Mouse (Mus musculus) layer of hippocampus, adult 11-12 months (tissue): Measurements from ENCODE around the gene Fth1.

Experiments used
- DNase-seq: peaks from one replicate; pipeline ENCODE4 v3.0.0; 2022; ENCODE audit warnings: low spot score

The Fth1 gene

DNA sequence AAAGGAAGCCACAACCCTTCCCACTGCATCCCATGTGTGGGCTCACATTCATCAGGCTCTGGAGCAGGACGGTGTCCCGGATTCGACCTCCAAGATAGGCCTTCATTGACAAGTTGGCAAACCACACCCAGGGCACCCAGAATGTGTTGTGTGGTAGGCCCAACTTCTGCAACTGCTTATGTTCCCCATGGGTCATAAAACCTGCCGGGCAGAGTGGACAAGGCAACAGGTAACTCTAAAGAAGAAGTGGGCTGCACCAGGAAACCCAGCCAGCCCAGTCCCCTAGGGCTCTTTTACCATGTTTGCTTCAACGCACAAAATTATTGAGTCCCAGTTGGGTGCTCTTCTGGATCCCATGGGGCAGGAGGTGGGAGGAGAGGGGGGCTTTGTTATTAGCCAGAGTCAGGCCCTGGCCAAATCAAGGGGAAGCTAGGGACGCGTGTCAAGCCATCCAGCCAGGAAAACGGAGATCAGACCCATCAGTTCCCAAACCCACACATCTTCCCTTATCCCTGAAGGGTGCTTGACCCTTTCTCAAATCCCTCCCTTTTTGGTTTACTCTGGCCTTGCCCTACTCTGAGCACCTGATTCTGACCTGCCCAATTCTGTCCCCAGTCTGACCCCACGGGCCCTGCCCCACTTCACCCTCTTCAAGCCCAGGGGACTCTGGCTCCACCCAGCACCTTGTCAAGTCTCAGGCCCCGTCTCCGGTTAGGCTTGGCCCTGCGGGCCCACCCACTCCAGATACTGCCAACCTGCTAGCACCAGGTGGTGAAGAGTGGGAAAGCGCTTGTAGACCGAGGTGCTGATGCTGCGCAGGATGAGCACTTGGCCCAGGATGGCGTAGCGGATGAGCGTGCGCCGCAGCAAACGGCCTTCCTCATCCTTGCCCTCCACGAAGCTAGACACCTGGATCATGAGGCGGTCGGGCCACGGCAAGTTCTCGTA lies 11.9 kb downstream of the Fth1 start:
- DNase-seq: peak; percentile 23

DNA sequence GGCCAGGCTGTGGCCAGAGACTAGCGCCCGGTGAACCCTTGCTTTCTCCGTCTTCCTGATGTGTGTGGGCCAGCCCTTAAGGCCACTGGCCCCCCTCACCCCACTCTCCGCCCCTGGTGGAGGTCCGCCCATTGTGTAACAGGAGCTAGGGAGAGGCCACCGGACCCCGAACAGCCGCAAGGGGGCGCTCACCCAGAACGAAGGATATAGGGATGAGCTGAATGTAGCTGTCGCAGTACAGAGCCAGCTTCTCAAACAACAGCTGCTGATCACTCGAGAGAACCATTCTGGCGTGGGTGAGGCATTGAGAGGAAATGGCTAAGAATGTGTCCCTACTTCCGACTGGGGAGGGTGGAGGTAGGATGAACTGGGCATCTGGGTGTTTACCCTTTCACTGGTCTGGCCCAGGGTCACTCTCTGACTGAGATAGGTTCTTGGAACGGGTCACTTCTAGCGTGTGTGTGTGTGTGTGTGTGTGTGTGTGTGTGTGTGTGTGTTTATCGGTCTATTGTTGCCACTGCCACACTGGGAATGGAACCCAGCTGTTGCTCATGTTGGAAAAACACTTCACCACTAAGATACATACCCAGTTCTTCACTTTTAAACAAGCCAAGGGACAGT lies 12.7 kb downstream of the Fth1 start:
- peak; percentile 92 for DNase-seq

DNA sequence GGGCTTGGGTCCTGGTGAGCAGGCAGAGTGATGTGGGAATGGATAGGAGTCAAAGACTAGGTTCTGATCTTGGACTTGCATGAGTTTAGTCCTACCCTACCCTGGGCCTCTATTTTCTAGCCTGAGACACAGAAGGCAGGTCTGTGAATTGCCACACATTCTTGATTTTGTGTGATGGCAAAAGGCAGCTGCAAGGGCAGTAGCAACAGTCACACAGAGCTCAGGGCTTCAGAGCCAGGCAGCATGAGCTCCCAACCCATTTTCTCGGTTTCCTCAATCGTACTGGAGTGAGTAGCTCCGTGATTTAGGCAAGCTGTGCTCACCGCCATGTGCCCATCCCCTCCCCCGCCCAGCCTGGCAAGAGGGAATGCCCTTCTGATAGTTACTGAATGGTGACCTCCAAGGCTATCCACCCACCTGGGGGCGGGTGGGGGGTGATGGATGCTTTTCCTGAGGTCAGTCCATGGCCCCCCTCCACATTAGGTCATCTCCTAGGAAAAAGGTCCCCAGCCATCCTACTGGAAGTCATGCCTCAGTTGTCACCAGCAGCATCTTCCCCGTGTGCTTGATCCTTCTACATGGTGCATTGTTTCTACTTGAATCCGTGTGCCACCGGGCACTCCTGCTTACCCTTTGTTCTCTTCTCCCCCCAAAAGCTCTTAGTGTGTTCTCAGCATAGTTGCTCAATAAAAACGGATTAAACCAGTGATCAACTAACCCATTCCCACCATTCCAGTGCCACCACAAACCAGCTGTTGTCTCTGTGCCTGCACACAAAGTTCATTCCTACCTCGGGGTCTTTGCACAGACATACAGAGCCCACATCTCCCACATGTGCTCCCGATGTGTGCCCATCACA lies 17.0 kb downstream of the Fth1 start:
- no peak for DNase-seq

DNA sequence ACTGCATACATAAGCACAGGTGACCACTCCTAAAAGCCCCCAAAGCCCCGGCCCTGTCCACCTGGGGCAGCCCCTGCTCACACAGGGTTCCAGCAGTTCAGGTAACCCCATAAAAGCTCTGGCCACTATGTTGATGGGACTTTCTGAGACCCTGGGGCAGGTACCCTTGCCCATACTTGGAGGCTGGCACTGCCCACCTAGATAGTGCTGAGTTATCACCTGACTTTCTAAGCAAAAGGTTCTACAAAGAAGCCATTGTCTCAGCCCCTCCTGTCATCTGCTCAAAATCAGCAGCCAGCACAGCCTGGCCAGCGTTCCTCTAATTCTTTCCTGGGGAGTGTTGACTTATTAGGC lies 17.6 kb downstream of the Fth1 start:
- no peak for DNase-seq

DNA sequence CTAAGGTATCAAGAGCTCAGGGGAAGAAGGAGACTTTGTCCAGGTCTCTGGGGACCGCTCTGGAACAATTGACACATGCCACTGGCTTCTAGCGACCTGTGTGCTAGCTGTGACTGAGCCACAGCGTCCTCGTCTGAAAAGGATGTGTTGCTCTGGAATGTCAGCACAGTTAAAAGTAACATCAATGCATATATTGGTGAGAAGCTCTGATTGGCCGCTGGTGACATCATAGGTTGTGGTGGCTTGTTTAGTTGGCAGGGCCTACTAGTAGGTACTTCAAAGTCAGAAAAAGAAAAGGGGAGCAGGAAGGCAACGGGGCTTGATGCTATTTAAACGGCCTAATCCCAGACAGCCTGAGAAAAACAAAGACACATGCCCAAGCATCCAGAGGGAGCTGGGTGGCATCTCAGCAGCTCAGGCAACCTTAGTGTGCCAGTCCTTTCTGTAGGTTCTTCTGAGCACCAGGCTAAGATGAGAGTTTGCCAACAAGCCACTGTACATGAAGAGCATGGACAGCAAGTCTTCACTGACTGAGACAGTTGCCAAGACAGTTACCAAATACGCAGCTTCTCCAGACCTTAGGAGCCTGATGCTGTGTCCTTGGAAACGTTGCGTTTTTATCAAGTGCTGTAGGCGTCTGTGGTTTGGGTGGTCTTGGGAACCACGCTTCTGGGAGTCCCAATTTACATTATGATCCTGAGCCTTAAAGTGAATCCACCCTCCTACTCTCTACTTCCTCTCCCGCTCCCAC lies 18.5 kb downstream of the Fth1 start:
- no peak for DNase-seq

DNA sequence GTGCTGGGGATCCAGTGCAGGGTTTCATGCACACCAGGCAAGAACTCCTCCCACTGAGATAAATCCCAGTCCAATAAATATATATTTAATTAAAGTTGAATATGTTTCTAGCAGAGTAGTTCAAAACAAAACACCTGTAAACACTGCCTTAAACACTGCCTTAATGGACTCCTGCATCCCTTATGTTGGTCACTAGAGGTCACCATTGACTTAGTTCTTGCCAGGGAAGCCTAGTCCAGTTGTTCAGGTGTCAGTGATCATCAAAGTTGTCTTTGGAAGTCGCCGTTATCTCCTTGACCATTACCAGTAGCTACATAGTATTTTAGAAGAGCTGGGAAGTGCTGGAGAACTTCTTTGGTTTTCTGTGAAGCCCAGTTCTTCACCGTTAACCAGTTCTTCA lies 19.9 kb downstream of the Fth1 start:
- DNase-seq: no peak

DNA sequence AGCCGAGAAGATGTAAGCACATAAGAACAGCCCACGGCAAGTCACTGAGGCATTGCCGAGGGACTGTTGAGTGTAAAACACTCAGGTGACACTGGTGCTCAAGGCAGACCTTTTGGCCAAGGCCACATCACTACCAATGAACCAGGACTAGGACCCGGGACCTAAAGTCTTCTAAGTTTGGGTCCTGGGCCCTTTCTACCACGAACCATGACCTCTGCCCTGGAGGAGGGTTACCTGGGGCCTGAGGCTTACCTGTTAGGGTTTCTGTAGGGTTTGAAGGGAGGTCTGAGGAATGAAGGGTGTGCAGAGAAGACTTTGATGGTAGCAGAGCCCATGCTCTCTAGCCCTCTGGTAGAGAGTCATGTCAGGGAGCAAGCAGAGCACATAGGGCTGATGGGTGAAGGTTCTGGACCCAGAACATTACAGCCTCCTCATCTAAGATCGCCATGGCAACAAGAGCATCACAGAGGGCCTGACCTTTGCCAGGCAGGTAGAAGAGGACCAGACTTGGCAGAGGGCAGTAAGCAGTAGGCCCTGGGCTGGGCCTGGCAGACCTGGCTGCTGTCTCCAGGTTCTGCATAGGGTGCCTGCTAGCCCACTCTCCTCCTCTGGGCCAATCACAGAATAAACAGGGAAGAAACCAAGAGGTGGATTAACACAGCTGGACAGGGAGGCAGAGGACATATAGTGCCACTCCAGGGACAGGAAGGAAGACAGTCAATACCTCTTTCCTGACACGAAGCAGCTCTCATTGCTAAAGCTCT lies 21.0 kb downstream of the Fth1 start, which contains the start of the genes Best1 and Rab3il1:
Best1 (minus strand) TSS at position 428 of the 764 bp plus-strand sequence.
Rab3il1 (plus strand) TSS at position 464 of the 764 bp plus-strand sequence.
- no peak for DNase-seq

DNA sequence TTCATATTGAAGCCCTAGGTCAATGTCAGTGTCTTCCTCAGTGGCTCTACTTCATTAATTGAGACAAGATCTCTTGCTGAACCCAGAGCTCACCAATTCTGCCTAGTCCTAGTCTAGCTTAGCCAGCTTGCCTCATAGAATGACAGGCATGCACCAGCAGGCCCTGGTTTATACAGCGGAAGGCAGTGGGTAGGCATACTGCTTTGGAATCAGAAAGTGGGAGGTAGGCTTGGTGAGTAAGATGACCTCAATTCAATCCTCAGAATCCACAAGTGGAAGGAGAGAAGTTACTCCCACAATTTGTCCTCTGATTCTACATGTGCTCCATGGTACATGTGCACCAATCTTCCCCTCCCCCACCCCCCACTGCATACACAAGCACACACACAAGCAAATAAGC lies 23.3 kb downstream of the Fth1 start:
- no peak for DNase-seq

DNA sequence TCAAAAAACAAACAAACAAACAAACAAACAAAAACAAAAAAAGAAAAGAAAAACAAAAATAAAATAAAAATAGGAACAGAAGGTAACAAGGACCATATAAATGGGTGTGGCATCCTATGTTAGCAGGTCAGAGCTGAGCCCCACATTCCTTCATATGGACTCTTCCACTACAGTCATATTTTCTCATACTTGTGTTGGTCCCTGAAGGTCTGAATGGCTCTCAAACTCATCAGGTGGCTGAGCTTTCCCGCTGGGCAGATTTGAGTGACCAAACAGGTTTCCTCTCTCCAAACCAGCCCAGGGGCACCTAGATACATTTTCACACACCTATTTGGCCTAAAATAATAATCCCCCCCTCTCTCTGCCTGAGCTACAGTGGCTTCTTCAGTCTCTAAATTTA lies 31.0 kb downstream of the Fth1 start:
- DNase-seq: no peak

DNA sequence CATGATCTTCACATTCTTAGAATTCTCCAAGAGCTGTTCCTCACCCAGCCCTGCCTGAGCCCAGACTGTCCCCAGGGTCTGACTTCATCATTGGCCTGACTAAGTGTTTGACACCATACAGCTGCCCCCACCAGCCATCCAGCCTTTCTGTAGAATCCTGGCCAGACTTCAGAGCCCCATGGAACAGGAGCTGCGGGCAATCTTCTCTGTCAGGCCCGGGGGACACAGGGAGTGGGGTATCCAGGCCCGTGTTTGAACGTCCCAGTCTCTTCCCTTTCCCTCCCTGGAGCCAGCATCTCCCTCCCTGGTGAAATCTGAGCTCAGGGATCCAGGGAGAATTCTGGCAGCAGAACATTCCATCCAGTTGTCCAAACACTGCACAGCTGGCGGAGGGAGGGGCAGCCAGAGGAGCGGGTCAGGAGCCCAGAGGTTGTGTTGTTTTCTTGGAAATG lies 32.5 kb downstream of the Fth1 start:
- DNase-seq: peak; percentile 3

DNA sequence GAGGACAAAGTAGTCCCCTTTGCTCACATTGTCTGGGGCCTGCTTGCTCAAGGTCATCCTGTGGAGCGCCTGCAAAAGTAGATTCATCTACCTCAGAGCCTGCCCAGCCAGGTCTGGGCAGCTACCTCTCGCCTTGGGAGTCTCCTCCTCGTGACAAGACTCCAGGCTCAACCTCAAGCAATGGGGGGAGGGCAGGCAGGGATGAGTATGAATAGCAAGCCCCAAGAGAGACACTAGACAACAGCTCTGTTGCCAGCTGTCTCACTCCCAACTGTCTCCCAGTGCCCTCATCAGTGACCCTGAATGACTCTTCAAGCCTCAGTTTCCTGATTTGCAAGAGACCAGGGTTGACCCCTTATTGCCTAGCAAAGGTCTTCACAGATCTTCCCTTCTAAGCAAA lies 33.0 kb downstream of the Fth1 start:
- no peak for DNase-seq

DNA sequence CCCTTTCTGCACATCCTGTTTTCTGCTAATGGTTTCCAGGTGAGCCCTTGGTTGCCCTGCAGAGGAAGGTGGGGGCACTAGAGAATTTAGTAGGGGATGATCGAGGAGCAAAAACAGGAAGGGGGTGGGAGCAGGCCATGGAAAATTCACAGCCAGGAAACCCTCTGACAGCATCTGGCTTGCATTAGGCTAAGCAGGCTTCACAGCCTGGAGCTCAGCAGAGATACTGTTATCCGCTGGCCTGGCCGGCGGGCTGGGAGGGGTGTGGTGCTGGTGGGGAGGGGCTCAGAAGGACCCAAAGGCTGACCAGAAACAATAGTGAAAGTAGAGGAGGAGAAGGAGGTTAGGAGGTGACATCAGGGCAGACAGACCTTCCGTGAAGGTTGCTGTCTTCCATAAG lies 33.5 kb downstream of the Fth1 start:
- no peak for DNase-seq

DNA sequence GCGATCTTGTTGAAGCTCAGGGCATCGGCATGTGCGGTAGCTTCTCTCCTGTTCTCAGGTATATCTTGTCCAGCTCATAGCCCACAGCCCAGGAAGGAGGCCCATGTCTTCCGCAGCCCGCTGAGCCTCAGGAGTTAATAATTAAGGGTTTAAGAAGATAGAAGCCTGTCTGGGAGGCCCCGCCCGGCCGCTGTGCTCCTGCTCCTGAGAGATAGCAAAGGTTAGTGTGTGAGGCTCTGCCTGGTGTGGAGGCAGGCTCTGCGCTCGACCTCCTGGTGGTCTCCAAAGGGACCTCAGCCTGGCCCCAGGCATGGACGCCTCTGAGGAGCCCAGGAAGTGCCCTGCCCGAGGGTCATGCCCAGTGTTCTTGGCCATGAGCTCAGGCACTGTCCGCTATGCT lies 34.4 kb downstream of the Fth1 start:
- no peak for DNase-seq

DNA sequence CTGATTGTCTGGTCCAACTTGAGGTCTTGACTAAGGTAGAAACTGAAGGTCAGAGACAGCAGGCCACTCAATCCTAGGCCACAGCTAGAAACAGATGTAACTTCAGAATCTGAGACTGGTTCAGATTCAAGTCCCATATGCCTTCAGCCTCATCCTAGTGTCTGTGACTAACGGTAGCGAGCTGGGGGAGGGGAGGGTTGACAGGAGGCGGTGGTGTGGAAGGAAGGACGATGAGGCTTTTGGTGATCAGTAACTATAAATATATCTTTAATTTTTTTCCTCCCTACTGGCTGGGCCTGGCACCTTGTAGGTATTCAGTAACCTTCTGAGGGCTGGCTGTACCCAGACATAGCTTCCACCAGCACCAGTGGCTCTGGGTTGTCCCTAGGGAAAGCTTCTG lies 35.0 kb downstream of the Fth1 start:
- no peak for DNase-seq

DNA sequence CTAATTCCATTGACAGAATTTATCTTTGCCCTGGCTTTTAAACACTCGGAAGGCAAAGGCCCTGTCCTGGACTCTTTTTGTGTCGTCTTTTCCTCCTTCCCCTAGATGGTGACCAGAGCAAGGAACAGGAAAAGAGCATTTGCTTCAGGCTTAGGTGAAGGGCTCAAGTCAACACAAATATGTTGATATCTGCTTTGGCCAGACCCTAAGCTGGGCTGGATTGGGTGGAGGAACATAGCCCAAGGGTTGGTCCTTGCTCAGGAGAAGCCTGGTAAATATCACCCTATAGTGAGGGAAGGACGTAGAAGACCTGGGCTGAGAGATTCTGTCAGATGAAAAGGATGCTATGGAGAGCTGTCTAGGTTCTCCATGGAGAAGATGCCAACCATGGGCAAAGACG lies 35.8 kb downstream of the Fth1 start:
- DNase-seq: no peak

DNA sequence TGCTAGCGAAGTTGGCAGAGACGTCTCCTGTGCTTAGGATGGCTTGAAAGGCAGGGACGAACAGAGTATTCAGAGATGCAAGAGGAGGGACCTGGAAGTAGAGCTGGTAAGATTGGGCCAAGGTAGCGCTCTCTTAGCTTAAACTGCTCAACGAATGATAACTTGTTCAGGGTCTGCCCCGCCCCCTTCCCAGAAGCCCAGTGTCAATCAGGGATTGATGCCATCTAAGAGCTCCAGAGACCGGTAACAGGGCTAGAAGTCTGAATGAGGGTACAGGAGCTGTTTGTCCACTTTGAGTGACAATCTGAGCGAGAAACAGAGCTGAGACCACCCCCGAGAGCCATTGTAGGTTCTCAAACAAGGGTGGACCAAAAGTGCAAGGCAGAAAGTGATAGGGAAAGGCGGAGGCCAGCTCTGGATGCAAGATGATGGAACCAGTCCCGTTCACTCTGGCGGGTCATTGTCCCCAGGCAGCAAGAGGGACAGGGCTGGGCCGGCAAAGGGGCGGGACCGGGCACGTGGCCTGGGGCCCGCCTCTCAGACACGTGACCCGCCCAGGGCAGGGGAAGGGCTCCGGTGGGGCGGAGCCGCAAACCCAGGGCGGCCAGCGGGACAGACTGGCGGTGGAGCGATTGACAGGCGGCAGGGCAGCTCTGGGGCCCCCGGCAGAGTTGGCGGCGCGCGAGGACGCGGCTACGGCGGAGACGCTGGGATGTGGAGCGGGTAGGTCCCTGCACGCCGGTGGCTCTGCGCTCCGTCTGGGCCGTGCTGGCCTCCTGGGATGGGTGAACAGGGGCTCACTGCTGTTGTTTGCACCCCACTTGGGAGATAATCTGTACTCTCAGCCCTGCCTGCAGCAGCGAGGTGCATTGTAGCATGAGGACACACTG lies 37.5 kb downstream of the Fth1 start:
- DNase-seq: peak; percentile 88

DNA sequence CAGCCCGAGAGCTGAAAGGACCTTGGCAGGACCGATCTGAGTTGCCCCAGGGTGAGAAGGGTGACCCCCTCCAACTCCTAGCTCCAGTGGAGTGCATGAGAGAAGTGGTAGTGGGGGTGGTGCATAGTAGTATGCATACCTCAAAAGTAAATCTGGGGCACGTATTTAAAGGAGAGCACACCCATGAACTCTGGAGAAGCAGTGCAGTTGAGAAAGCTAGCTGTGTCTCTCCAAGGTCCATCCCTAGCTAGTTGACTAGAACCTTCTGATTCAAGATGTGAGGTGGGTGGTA lies 38.1 kb downstream of the Fth1 start:
- DNase-seq: no peak

DNA sequence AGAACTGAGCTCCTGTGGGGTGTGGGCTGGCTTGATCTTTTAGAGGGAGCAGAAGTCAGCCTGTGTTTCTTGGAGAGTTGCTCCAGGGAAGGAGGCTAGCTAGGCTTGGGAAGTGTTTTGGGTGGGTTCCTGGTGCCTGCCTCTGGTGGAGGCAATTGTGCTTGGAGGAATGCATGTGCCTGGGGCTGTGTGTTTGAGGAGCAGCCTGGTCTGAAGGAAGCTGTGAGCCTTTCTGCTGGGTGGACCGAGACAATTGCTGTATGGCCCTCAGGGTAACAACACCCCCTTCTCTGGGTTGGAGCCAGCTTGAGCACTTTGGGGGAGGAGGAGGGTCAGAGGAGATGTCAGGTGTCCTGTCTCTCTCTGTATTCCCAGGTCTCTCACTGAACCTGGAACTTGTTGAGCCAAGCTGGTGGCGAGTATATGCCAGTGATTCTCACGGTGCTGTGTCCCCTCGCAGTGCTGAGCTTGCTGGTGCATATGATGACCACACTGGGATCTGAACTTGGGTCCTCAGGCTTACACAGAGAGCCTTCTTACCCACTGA lies 38.9 kb downstream of the Fth1 start:
- DNase-seq: no peak

DNA sequence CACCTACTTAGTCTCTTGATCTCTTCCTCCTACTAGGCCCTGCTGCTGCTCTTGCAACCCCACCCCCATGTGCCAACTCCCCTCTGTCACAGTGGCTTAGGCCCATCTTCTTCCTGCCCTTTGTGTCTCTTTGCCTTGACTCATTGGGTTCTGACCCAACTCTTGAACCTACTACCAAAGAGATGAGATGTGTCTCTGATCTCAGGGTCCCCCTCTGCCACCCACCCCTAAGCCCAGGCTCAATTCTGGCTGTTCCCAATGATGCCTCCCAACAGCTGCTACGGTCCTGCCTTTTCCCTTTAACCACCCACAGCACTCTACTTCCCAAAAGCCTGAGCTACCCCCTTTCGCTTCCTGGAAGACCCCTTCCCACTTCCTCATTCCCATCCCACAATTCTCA lies 41.6 kb downstream of the Fth1 start:
- no peak for DNase-seq
